Mouse (Mus musculus): Measurements from ENCODE around the gene Zfp384. TPM values are rescaled to one million over a fixed set of nuclear protein-coding genes. Genes with fewer than 3 reads are reported as not detected.
A peak's percentile ranks its signal among the peaks of the same experiment; 100 is the strongest.

Gene Zfp384
- total RNA-seq (2015; ENCODE audit: low replicate concordance) = 49.4 and 54.1 TPM in 2 replicates
- 25.8 and 41.2 TPM in 2 replicates for total RNA-seq (2017; ENCODE audit: low replicate concordance)

DNA sequence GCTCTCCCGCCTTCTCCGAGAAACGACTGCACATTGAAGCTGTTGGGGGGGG, at the start of gene Zfp384:
TSS of gene Zfp384 (plus strand) at position 17 of the 52 bp plus-strand sequence.
- no peak for ATAC-seq (replicated peaks; ENCODE audit: low FRiP score, poor library complexity, severe bottlenecking)

DNA sequence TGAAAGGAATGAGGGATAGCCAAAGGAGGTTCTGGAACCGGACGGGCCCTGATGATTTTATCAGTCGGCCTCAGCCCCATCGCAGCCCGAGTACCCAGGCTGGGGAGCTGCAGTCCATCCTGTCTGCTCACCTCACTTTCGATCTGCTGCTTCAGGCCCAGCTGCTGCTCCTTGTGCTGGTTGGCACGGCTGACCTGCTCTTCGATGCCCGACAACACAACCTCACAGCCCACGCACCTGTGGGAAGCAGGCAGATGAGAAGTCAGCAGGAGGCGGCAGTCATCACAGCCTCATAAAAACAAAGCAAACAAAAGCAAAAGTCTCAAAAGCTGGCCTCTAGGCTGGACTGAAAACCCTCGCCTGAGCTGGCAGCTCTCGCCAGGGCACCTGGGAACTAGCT, 49.0 kb upstream of the Zfp384 start:
- no peak for ATAC-seq (replicated peaks; ENCODE audit: low FRiP score, poor library complexity, severe bottlenecking)

DNA sequence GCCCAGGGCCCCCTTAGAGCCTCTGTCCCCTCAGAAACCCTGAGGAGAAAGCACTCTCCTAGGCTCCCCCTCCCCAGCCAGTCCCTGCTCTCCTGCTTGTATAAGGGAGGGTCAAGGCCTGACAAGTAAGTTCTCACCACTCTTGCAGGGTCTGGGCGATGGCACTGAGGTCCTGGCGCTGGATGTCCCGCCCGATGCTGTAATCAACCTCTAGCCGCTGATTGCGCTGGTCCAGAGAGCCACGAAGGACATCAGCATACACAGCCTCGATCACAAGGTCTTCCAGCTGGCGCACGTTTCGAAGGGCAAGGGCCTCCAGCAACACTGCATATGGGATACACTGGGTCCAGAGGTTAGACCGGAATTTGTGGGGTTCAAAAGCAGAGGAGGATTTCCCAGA, 47.9 kb upstream of the Zfp384 start:
- ATAC-seq (replicated peaks; ENCODE audit: low FRiP score, poor library complexity, severe bottlenecking) = no peak

DNA sequence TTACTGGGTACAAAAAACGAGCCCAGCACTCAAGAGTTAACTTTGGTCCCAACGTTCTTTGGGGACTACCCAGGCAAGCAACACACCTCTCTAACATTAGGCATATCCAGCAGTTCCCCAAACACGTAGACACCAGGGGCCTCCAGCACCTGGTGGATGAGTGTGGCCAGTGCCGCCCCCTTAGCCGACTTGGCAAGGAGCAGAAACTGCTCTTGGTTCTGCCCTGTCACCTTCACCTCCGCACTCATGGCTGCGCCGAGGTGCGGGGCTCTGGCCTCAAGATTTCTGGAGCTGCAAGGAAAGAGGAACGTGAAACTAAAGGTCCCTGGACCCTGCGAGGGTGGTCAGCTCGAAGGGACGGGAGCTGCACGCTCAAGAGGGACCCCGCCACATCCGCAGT, 44.3 kb upstream of the Zfp384 start:
- ATAC-seq (replicated peaks; ENCODE audit: low FRiP score, poor library complexity, severe bottlenecking) = no peak

DNA sequence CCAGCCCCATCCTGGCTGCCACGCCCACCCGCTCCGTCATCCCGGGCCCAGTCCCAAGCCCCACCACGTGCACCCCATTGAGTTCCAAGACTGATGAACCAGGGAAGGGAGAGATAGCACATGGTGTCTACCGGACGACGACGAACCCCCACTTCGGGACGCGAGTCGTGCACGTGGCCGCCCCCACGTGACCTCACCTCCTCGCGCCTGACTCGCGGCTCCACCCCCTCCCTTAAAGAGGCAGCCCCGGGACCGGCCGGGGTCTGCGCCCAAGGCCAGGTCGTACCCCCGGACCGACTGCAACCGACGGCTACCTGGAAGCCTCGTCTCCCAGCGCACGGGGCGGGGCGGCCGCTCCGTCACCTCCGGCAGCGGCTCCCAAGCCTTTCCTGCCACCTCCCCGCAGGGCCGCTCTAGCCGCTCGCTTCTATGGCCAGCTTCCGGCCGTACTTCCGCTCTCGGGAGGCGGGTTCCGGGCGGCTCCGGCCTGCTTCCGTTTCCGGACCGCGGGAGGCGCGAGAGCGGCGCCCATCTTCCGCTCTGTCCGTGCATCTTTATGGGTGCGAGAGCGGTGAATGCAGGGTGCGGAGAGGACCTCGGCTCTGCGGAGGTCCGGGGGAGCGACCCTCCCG, 43.7 kb upstream of the Zfp384 start, which contains the start of gene Cops7a:
TSS of gene Cops7a (minus strand) at position 451 of the 632 bp plus-strand sequence.
- ATAC-seq (replicated peaks; ENCODE audit: low FRiP score, poor library complexity, severe bottlenecking) = peak; percentile 96

DNA sequence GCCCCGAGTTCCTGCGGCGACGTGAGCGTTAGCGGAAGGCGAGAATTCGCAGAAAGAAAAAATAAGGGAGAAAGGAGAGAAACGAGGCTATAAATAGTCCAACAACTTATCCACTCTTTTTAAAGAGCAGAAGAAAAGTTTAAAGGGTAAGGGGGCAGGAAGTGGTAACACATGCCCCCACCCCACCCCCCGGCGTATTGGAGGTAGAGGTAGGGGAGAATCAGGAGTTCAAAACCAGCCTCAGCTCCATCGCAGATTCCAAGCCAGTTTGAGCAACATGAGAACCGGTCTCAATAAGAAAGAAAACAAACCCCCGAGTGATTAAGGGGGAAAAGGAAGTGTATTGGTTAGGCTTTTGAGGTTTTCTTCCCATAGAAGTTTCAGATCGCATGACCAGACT, 43.2 kb upstream of the Zfp384 start:
- no peak for ATAC-seq (replicated peaks; ENCODE audit: low FRiP score, poor library complexity, severe bottlenecking)

DNA sequence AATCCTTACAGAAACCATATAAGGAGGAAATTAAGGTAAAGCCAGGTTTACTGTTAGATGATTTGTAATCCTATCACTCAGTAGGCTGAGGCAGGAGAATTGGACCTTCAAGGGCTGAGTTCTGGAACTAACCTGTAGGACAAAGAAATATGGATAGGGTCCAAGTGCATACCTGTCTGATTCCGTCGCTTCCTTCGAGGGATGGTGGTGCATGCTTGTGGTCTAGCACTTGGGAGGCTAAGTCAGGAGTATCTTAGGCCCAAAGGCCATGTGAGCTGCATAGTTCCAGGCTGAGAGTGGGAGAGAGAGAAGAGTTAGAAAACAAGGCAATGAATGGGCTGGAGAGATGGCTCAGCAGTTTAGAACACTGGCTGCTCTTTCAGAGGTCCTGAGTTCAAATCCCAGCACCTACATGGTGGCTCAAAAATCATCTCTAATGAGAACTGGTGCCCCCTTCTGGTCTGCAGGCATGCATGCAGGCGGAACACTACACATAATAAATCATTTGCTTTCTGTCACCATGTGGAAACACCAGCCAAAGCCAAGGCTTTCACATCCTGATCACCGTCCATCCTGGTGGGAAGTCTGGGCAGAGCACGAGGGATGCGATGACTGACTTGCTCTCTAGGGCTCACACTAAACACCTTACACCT, 42.4 kb upstream of the Zfp384 start:
- no peak for ATAC-seq (replicated peaks; ENCODE audit: low FRiP score, poor library complexity, severe bottlenecking)

DNA sequence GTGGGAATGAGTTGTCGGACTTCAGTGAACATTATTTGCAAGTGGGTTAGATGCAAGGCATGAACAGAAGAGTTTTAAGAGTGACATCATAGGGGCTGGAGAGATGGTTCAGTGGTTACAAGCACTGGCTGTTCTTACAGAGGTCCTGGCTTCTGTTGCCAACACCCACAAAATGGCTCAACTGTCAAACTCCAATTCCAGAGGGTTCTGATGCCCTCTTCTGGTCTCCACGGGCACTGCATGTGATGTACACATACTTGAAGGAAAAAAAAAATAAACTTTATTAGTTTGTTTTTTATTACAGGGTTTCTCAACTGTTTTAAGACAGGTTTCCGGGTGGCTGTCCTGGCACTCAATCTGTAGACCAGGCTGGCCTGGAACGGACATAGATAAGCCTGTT, 41.2 kb upstream of the Zfp384 start:
- no peak for ATAC-seq (replicated peaks; ENCODE audit: low FRiP score, poor library complexity, severe bottlenecking)

DNA sequence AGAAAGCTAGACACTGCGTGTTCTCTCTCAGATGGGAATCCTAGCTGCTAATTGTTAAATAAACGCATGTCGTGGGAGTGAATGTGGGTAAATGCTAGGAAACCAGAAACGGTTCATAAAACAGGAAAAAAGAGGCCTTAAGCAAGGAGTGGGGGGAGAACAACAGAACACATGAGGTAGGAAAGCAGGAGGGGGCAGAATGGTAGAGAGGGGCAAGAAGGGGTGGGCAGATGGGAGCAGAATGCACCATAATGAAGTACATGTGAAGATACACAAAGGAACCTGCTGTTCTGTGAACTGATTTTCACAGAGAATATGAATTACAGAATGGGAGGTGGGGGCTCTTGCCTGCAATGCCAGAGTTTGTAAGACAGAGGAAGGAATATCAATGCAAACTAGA, 16.7 kb upstream of the Zfp384 start:
- ATAC-seq (replicated peaks; ENCODE audit: low FRiP score, poor library complexity, severe bottlenecking) = no peak

DNA sequence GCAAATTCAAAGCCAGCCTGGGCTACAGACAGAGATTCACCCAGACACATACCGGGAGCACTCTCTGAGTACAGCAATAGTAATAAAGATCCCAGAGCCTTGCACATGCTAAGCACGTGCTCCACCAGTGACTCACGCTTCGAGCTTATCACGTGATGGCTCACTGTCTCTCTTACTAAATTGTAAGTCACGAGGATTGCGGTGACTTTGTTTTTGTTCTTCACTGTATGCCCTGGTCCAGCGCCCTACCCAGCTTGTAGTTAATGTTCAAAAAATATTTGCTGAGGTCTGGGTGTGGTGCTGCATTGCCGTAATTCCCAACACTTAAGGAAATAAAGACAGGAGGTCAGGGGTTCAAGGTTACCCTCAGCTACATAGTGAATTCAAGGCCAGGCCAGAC, 15.6 kb upstream of the Zfp384 start:
- ATAC-seq (replicated peaks; ENCODE audit: low FRiP score, poor library complexity, severe bottlenecking) = no peak

DNA sequence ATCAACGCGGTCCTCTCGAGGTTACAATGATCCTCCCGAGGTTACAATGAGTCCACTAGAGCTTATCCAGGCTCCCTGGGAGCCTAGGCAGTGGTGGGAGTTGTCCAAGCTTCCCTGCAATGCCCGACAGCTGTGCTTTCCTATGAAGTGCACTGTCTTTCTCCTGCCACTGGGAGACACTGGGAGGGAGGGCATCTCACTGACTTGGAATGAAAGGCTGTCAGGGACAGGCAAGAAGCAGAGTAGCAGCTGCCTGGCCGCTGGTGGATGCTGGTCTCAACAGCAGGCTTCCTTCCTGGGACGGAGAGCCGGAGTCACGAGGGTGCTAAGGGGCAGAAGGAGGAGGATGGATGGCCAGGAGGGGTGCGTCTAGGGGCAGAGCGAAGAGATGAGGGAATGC, 15.1 kb upstream of the Zfp384 start:
- no peak for ATAC-seq (replicated peaks; ENCODE audit: low FRiP score, poor library complexity, severe bottlenecking)

DNA sequence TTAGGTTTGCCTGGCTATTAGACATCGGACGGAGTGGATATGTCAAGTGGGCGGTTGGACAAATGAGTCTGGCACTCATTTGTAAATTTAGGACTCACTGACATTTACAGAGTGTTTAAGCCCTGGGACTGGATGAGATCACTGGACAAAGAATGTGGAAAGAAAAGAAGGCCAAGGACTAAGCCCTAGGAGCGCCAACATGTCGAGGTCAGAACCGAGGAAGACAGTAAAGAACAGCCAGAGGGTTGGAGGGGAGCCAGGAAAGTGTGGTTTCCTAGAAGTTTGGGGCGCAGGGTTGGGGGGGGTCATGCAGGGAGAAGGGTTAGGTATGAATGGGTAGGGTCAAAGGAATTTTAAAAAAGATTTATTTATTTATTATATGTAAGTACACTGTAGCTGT, 13.7 kb upstream of the Zfp384 start:
- ATAC-seq (replicated peaks; ENCODE audit: low FRiP score, poor library complexity, severe bottlenecking) = no peak

DNA sequence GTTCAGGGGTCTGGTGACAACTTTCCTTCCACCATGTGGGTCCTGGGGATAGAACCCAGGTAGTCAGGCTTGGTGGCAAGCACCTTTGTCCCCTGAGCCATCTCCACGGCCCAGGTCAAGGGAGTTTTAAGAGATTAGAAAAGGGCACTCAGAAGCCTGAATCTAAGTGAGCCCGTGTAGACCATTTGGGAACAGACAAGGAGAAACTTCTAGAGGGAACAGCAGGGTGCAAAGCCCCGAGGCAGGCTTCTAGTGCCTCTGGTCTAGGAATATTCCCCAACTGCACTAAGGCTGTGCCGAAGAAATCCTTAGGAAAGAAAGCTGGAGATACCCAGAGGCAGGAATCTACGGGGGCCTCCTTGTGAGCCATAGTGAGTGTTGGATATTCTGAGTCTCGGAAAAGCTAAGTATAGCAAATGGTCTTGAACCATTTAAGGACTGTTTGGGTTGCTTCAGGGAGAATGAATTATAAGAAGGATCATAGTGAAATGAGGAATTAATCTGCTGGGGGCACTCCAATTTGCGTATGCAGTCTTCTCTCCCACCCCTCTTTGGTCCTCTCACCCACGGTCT, 13.0 kb upstream of the Zfp384 start:
- ATAC-seq (replicated peaks; ENCODE audit: low FRiP score, poor library complexity, severe bottlenecking) = no peak

DNA sequence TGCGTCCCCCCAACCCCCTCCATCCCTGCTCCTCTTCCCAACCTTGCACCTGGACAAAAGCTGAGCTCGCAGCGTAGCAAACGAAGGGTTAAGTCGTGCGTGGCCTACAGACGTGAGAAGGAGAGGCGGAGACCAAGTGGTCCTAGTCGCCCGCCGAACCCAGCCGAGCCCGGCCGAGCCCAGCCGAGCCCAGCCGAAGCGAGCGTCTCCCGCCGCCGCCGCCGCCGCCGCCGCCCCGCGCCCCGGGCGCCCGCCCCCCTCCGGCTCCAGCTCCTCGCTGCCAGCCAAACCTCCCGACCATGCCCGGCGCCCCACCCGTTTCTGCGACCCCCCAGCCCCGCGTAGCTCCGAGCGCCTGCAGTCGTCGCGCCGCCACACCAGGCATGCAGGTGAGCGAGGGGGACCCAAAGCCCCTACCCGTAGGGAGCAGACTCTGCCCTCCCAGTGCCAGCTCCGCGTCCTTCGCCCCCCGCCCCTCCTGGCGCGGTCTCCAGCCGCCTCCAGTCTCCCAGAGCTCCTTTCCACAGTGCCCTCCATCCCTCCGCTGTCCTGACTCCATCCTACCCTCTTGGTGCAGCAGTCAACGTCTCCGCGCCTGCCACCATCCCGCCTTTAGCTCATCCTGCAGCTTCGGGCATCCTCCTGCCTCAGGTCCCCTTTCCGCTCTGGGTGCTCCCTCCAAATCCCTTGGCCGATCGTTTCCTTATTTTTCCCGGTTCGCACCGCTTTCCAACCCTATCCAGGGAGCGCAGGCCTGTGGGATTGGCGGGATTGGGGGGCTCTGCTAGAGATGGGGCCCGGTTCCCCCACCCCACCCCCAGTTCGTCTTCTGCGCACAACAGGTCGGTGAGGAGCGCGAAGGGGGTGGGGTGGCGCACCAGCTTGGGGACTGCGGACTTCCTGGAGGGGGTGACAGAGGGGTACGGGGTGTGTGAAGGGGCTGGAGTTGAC, 12.1 kb upstream of the Zfp384 start, which contains the start of gene Pianp:
TSS of gene Pianp (plus strand) at position 144 of the 951 bp plus-strand sequence.
- ATAC-seq (replicated peaks; ENCODE audit: low FRiP score, poor library complexity, severe bottlenecking) = no peak

DNA sequence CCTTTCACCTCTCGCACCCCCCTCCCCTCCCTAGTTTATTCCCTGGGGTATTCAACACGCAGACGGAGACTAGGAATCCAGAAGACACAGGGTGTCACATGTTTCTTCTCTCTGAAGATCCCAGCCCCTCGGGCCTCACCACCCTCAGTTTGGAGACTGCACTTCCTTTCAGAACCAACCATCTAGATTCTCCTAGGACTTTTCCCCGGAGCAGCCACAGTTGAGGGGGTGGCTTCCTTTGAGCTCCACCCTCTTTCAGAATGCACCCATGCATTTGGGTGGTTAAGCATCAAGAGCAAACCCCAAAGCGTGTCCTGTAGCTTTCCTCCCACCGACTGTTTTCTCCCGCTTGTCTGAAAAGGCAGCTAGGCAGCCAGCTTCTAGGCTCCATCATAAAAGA, 10.9 kb upstream of the Zfp384 start:
- no peak for ATAC-seq (replicated peaks; ENCODE audit: low FRiP score, poor library complexity, severe bottlenecking)

DNA sequence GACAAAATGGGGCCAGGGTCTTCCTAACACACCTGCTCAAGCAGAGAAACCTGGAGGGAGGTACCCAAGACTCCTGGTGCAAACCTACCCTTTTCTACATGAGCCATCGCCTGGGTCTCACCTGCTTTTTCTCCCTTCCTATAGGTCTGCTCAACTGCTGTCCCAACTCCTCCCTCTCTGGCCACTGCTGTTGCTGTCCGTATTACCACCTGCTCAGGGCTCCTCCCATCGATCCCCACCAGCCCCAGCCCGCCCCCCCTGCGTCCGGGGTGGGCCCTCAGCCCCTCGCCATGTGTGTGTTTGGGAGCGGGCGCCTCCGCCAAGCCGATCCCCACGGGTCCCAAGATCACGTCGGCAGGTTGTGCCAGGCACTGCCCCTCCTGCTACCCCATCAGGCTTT, 9.9 kb upstream of the Zfp384 start:
- ATAC-seq (replicated peaks; ENCODE audit: low FRiP score, poor library complexity, severe bottlenecking) = no peak

DNA sequence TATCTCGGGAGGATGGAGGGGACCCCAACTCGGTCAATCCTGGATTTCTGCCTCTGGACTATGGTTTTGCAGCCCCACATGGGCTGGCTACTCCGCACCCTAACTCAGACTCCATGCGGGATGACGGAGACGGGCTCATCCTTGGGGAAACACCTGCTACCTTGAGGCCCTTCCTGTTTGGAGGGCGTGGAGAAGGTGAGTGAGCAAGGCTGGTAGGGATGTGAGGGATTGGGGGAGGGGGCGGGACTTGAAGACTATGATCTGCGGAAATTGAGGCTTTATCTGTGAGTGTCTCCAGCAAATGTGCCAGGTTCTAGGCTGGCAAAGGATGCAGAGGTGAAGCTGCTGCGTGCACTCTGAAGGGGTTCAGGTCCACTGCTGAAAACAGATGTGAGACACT, 9.4 kb upstream of the Zfp384 start:
- no peak for ATAC-seq (replicated peaks; ENCODE audit: low FRiP score, poor library complexity, severe bottlenecking)

DNA sequence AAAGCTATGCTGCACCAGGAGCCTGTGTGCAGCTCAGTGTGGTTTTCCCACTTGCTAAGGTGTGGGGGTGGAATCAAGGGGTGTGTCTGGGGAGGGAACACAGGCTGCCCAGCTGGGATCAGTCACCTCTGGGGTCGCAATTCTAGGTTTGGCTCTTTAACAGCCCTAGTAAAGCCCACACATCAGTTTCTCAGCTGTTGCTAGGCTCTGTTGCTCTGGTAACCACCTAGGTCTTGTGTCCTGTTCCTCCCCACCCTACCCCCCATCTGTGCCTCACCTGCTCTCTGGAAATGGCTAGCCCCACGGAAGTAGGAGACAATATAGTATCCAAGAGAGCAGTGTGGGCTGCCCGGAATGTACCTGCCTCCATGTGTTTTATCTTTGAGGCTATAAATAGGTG, 5.2 kb upstream of the Zfp384 start:
- ATAC-seq (replicated peaks; ENCODE audit: low FRiP score, poor library complexity, severe bottlenecking) = no peak

DNA sequence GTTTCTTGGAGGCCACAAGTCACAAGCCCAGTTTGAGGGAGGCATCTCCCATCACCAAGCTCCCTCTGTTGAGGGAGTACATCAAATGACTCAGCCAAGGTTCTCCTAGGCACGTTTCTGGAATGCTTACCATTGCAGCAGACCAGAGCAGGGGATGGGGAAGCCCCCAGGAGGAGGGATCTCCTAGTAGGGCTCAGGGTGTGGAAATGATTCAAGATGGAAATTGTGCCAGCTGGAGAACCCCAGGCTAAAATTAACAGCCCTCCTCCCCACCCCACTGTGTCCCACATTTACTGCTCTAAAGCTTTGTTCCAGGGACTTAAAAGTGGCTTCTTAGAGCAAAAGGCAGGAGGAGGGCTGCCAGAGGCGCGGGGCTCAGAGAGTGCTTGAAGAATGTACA, 3.9 kb upstream of the Zfp384 start:
- ATAC-seq (replicated peaks; ENCODE audit: low FRiP score, poor library complexity, severe bottlenecking) = no peak

DNA sequence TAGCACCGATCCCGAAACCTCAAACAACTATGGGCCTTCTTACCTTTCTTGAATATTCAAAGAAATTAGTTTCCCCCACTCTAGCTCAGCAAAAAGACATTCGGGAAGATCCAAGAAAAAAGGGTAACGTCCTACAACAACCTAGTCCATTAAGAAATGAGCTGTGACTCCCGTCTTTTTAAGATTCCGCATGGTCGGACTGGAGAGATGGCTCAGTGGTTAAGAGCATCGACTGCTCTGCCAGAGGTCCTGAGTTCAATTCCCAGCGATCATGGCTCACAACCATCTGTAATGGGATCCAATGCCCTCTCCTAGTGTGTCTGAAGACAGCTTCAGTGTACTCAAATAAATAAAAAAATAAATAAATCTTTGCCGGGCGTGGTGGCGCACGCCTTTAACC, 885 bp upstream of the Zfp384 start:
- no peak for ATAC-seq (replicated peaks; ENCODE audit: low FRiP score, poor library complexity, severe bottlenecking)

DNA sequence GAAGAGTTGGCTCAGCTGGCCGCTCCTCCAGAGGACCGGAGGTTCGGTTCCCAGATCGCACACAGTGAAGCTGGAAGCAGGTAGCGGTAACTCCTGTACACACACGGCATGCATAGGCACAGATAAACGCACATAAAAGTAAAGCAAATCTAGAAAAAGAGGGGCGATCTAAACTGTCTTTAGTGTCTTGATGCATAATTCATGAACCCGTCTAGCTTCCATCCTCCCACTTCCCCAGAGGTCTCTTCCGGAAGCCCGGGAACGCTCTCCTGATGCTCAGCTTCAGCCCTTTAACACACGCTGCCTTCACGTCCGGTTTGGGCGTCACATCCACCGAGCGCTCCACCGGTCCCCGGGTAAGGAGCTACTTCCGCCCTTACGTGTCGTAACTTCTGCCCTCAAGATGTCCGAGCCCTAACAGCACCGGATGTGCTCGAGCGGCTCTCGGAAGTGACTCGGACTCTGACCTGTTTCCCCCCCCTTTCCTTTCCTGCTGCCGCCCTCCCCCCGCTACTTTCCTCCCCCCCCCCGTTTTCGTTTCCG, 288 bp upstream of the Zfp384 start:
- peak; percentile 99 for ATAC-seq (replicated peaks; ENCODE audit: low FRiP score, poor library complexity, severe bottlenecking)

Measured in erythroid progenitor cell, adult 5-6 weeks (primary cell).